Mouse (Mus musculus) frontal cortex, postnatal 10 days (tissue): ENCODE results near the gene Arap2.

Experiments used
- DNase-seq, 2 experiments: peaks; one replicate each; pipeline ENCODE4 v3.0.0; 2022; ENCODE audit warnings: low spot score in 2 of 2, mixed read lengths in 1 of 2

Arap2 gene

GRCm38 (mm10) chr5:62622848-62623479 lies 143.0 kb downstream of the Arap2 start:
- no peak for DNase-seq

GRCm38 (mm10) chr5:62618286-62618685 lies 147.7 kb downstream of the Arap2 start:
- DNase-seq: no peak

DNA sequence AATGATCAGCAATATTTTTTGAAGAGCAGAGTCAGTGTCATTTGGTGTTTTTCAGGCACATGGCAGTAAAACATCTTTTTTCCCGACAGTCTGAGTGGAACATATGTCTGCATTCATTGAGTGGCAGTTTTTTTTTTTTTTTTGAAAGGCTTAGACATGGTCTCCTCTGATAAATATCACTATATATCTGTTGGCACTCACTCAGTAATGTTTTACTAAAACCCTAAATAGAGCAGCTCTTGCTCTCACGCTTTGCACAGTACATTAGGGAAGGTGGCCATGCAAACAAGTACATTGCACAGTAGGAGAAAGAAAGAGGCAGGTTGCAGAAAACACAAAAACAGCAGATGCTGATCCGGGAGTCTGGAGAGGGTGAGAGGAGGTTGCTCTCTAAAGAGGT lies 154.0 kb downstream of the Arap2 start:
- DNase-seq: no peak

DNA sequence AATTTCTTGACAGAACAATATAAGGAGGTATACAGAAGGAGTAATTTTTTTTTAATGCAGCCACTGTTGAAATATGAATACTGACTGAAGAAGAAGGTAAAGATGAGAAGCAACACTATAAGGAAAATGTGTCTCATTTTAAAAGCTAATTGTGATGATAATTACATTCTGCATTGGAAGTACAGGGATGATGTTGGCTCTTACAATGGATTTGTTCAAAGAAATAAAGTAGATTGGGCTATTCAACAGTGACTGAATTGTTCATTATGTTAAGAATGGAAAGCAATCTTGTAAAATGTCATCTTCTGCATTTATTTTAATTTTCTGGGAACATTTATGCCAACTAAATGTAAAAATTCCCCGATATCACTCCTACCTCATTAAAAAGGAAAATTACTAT lies 178.6 kb downstream of the Arap2 start:
- DNase-seq: no peak

DNA sequence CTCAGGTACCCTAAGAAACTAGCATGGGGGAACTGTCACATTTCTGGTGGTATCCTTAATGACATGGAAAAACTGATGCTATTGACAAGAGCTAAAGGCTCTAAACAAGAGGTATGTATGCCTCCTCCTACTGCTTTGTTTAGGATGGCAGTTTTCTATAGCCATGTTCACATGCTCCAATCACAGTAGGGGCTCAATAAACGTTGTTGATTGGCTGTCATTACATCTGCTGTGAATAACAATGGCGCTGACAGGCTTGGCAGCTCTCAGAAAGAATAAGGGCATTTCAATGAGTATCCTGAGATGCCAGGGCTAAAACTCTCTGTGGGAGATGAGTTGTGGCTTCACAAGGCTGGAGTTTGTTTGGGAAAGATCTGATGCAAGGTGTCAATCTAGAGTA lies 183.3 kb downstream of the Arap2 start:
- DNase-seq: no peak

GRCm38 (mm10) chr5:62581699-62582098 lies 184.3 kb downstream of the Arap2 start:
- DNase-seq: no peak

GRCm38 (mm10) chr5:62574336-62574844 lies 191.6 kb downstream of the Arap2 start:
- no peak for DNase-seq
